Mouse (Mus musculus): ENCODE measurements around the gene Rrh. TPM values are rescaled to one million over a fixed set of nuclear protein-coding genes. Genes with fewer than 3 reads are reported as not detected.
"Not testable (repeated sequence)": the region's sequence is repeated elsewhere in the genome, so short reads cannot be mapped to it uniquely, and the experiment has no call there.

Gene Rrh
- total RNA-seq, 2 experiments from 2014 or later: 0.31 TPM; not detected in 1

DNA sequence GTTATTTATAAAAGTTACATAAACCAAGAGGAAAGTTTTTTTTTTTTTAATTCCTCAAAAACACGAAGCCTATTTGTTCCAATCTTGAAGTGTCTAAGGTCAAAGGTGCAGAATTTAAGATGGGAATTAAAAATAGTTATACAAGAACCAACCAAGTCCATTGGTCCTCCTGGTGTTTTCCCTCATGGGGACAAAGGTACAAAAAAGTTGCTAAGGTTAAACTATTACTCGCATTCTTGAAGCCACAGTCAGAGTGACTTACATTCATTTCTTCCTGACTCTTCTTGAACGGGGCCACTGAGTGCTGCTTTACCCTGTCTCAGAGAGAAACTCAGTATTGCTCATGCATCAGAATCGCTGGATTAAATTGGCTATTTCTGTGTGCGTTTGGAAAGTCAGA is 25.0 kb downstream of the Rrh start:
- no peak for ATAC-seq (replicated peaks; ENCODE audit: poor library complexity, severe bottlenecking)

DNA sequence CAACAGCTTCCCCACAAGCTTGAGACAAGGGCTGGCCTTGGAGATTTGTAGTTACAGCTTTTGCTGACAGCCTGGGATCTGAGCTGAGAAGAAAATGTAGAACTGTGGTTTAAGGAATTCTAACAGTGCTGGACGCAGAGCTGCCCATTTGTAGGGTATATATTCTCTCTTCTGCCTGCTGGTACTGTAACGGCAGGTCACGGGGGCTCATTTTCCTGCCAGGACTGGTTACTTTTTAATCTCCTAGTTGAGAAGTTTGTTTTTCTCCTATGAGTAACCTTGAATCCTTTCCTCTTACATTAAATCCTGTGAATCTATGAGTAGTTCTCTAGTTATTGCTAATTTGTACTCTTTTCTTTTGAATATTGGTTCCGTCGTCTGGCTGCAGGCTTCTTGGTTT is 28.6 kb downstream of the Rrh start:
- no peak for ATAC-seq (replicated peaks; ENCODE audit: poor library complexity, severe bottlenecking)

DNA sequence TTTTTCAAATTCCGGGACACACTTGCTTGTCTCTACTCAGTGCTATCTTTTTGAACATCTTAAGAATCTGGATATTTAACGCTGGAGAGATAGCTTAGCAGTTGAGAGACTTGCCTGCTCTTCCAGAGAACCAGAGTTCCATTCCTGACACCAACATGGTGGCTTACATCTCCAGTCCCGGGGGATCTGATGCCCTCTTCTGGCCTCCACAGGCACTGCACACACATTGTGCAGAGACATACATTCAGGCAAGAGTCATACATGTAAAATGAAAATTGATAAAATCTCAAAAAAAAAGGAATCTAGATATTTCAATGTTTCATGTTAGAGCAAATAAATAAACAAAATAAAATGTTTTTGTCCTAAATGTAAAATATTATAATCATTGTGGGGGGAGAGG is 39.6 kb downstream of the Rrh start:
- no peak for ATAC-seq (replicated peaks; ENCODE audit: poor library complexity, severe bottlenecking)

DNA sequence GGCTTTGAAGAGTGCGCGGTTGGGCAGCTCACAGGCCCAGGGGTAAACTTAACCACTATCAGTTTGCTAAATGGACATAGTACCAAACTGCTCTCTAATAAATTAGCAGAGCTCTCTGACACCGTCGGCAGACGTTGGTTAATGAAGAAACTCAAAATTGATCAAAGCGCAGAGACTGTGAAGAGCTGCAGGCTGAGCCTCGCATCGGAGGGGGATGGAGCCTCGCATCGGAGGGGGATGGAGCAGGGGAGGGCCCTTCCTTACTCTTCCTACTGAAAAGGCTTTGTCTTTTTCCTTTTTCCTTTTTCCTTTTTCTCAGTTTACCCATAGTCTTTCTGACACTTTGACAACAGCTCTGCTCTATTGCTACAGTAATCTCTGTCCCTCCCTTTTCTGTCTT is 41.0 kb downstream of the Rrh start:
- ATAC-seq (replicated peaks; ENCODE audit: poor library complexity, severe bottlenecking): no peak

DNA sequence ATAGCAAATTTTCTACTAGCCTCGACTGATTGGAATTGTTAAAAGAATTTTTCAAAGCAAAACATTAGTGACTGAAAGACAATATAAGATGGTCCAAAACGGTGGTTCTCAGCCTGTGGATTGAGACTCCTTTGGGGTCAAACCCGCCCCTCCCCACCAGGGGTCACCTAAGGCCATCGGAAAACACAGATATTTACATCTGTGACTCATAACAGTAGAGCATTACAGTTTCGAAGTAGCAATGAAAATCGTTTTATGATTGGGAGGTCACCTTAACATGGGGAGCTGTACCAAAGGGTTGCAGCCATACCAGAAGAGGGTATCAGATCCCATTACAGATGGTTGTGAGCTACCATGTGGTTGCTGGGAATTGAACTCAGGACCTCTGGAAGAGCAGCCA is 51.2 kb downstream of the Rrh start:
- no peak for ATAC-seq (replicated peaks; ENCODE audit: poor library complexity, severe bottlenecking)

DNA sequence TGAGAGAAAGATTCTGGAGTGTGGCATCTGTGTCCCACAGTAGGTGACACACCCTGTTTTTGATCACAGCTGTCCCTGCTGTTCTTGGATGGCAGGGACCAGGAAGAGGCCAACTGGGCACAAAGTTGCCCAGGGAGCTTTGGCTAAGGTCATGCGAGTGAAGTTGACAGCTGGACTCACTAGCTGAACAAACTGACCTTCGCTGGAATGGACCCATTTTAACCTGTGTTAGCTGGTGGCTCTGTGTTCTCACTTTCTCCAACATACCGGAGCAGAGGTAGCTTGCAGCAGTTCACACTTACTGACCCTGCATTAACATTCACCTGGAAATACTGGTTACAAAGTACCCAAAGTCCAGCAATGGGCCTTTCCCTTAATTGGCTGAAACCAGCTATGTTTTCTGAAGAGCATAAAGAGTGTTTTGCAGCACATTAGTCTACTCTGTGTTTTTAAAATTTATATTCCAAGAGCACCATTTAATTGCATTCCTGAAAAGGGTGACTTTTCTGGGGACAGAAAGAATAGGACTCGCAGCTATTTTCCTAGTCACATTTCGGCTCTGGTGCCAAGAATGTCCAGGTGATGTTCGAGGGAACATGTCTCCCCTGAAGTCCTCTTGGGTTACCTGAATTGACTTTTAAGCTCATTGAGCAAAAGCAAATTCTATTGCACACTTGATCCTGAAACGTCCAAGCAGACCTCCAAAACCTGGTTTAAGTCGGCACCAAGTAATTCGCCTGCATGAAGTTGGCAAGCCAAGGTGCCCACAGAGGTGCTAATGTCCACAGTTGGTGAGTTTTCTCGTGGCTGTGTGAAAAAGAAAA is 55.2 kb downstream of the Rrh start:
- ATAC-seq (replicated peaks; ENCODE audit: poor library complexity, severe bottlenecking): no peak

DNA sequence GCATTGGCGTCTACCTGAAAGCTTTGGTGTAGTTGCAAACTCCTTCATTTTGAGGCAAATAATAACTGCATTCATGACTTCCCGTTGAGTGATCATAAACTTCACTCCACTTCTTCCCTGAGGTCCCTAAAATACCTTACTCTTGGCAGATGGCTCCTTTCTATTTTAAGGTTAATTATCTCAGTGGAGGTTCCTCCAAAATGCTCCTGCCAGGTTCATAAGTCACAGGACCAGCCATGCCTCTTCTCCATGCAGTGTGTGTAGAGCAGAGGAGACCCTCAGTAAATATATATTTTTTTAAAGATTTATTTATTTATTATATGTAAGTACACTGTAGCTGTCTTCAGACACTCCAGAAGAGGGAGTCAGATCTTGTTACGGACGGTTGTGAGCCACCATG is 56.3 kb downstream of the Rrh start:
- ATAC-seq (replicated peaks; ENCODE audit: poor library complexity, severe bottlenecking): no peak

DNA sequence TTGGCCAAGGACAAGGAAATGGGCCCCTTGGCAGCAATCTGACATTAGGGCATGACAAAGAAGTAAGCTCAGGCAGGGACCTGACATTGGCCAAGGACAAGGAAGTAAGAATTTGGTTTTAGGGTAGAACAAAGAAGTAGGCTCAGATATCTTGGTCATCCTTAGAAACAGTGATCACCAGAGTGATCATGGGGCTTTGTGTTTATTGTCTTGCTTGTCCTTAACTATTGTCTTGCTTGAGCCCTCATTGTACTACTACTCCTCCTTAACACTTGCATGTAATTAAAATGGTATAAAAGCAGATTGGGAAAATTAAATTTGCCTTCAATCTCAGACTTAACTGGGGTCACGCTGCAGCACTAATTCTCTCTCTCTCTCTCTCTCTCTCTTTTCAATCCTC is 64.8 kb downstream of the Rrh start:
- ATAC-seq (replicated peaks; ENCODE audit: poor library complexity, severe bottlenecking): not testable (repeated sequence)

DNA sequence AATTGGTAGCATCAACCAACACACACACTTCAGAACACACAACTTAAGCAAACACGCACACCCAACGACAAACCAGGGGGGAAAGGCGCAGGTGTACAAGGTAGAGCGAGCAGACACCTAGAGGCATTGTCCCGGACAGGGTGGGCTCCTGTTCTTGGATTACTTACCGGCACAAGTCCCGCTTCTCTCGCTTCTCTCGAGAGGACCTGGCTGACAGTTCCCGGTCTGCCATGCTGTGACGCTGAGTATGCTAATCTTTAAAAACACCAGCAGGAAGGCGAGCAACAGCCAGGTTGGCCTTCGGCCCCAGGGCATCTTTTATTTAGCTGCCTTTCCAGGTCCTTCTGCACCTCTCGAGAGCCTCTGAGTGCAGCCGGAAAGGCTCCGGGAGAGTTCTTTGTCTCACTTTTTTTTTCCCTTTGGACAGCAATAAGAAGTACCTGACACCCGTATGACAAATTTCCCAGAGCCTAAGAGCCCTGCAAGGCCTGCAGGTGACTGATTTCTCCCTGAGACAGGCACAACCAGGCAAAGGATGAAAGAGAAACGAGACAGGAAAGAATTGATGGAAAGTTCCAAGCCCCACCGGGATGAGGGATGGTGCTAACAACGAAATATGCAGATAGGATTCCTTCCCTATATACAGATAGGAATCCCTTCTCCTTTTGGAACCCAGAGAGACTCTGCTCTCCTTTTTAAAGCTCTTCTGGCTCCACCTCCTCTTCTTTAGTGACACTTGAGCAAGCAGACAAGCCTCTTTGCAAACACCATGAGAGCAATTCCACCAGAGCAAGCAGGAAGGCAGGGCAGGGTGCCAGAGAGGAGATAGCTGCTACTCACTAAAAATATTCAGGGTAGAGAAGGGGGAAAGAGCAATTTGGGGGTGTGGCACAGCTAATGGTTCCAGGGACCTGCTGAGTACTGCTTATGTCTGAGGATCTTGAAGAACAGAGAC is 67.5 kb downstream of the Rrh start, which contains the start of gene Egf:
Gene Egf, minus strand, starts transcription at position 667 of the 955 bp plus-strand sequence.
- ATAC-seq (replicated peaks; ENCODE audit: poor library complexity, severe bottlenecking): 0 out of 2 replicates have a peak, but pooled peaks have one; percentile 14

Other genes starting within 250 kb of the Rrh start
- gene Egf, start 67.3 kb downstream of the Rrh start, total RNA-seq (2014; fragmentation: Nextera tagmentation): 3.8 and 6.1 TPM in 2 replicates
- gene Egf, start 67.3 kb downstream of the Rrh start, total RNA-seq (2017): 1.5 and 1.7 TPM in 2 replicates
- gene Lrit3, start 18.6 kb downstream of the Rrh start, total RNA-seq (2014; fragmentation: Nextera tagmentation): not detected in 2 replicates
- not detected in 2 replicates for gene Lrit3, start 18.6 kb downstream of the Rrh start, total RNA-seq (2017)
- 137 and 179 TPM in 2 replicates for gene Gar1, start 8.8 kb upstream of the Rrh start, total RNA-seq (2014; fragmentation: Nextera tagmentation)
- gene Gar1, start 8.8 kb upstream of the Rrh start, total RNA-seq (2017): 23.3 and 26.8 TPM in 2 replicates
- not detected in 2 replicates for gene Cfi, start 13.3 kb upstream of the Rrh start, total RNA-seq (2014; fragmentation: Nextera tagmentation)
- gene Cfi, start 13.3 kb upstream of the Rrh start, total RNA-seq (2017): not detected in 2 replicates
- gene Pla2g12a, start 56.0 kb upstream of the Rrh start, total RNA-seq (2014; fragmentation: Nextera tagmentation): 13.4 and 30.8 TPM in 2 replicates
- gene Pla2g12a, start 56.0 kb upstream of the Rrh start, total RNA-seq (2017): 14.1 and 20.9 TPM in 2 replicates
- 9.1 and 17.5 TPM in 2 replicates for gene Casp6, start 78.8 kb upstream of the Rrh start, total RNA-seq (2014; fragmentation: Nextera tagmentation)
- gene Casp6, start 78.8 kb upstream of the Rrh start, total RNA-seq (2017): 8.1 and 9.8 TPM in 2 replicates
- 4.6 and 12.8 TPM in 2 replicates for gene Mcub, start 147.6 kb upstream of the Rrh start, total RNA-seq (2014; fragmentation: Nextera tagmentation)
- 1.9 and 4.2 TPM in 2 replicates for gene Mcub, start 147.6 kb upstream of the Rrh start, total RNA-seq (2017)
- 47.0 and 53.3 TPM in 2 replicates for gene Sec24b, start 239.0 kb upstream of the Rrh start, total RNA-seq (2014; fragmentation: Nextera tagmentation)
- gene Sec24b, start 239.0 kb upstream of the Rrh start, total RNA-seq (2017): 21.1 and 34.5 TPM in 2 replicates

All from granulocyte monocyte progenitor cell, adult 5-6 weeks (primary cell).